Mouse (Mus musculus) inflammation-experienced regulatory T-cells (primary cell): ENCODE measurements around the gene Tmsb15a. TPM values are rescaled to one million over a fixed set of nuclear protein-coding genes. Genes with fewer than 3 reads are reported as not detected.

Source experiments
- polyA plus RNA-seq, 2 experiments: library from polyadenylated mRNA; unstranded; fragments of 100-300 nt; shearing (Covaris generic); gene quantifications; one replicate each; pipeline ENCODE4 v1.2.1; 2017

Gene Tmsb15a
- not detected for polyA plus RNA-seq

GRCm38 (mm10) chrX:135725161-135725560 lies at the start of gene Tmsb15a:
Tmsb15a (minus strand) TSS chrX:135725261.

GRCm38 (mm10) chrX:135742304-135743055 lies 17.4 kb upstream of the Tmsb15a start, which contains the start of the genes Armcx5 and Gprasp1:
Armcx5 (plus strand) TSS chrX:135742733.
Gprasp1 (plus strand) TSS chrX:135742733.

GRCm38 (mm10) chrX:135693633-135694032 lies 31.4 kb downstream of the Tmsb15a start, which contains the start of gene Tcp11x2:
Tcp11x2 (minus strand) TSS chrX:135693790.

Other genes starting within 250 kb of the Tmsb15a start
- under 1 TPM in 1 of 2 experiments, not detected in 1; 0.13 TPM for gene AV320801, start 230.7 kb downstream of the Tmsb15a start, polyA plus RNA-seq
- gene Nxf7, start 126.5 kb downstream of the Tmsb15a start, polyA plus RNA-seq: not detected
- not detected for gene Prame, start 97.6 kb downstream of the Tmsb15a start, polyA plus RNA-seq
- not detected for gene Tcp11x2, start 31.5 kb downstream of the Tmsb15a start, polyA plus RNA-seq
- gene Armcx5, start 17.5 kb upstream of the Tmsb15a start, polyA plus RNA-seq: 10 to 100 TPM; 12.7 to 13.9 TPM
- gene Gprasp1, start 17.5 kb upstream of the Tmsb15a start, polyA plus RNA-seq: 10 to 100 TPM; 38.6 to 43.3 TPM
- gene Bhlhb9, start 72.3 kb upstream of the Tmsb15a start, polyA plus RNA-seq: 10 to 100 TPM; 21.3 to 29.4 TPM
- gene Gprasp2, start 113.8 kb upstream of the Tmsb15a start, polyA plus RNA-seq: 10 to 100 TPM; 20.0 to 22.3 TPM